Mouse (Mus musculus): ENCODE data around the gene Olfr629. TPM values are rescaled to one million over a fixed set of nuclear protein-coding genes. Genes with fewer than 3 reads are reported as not detected.
"Not testable (repeated sequence)": the region's sequence is repeated elsewhere in the genome, so short reads cannot be mapped to it uniquely, and the experiment has no call there.

Olfr629 gene
- polyA plus RNA-seq (2016; fragmentation: Nextera tagmentation; extraction: Ambion mirVana) = not detected in 2 replicates

GRCm38 (mm10) chr7:103744843-103745242 is at the start of gene Olfr629:
Gene Olfr629, minus strand, starts transcription at chr7:103744943.
- WGBS = 81% methylated on average over 2 of the region's 2 CpGs
- Histone ChIP-seq H3K36me3 (no peaks in the 10 kb centered on the region), H3K9me3 (replicated peaks) (no peaks in the 10 kb centered on the region), H3K4me1 (no peaks in the 10 kb centered on the region), H3K27me3 (ENCODE audit: low read depth, poor library complexity, severe bottlenecking) (no peaks in the 10 kb centered on the region), H3K27ac (replicated peaks) (no peak within 1 kb of the TSS), H3K4me3 (no peak within 1 kb of the TSS)
- DNase-seq (ENCODE audit: low spot score) = no peak

DNA sequence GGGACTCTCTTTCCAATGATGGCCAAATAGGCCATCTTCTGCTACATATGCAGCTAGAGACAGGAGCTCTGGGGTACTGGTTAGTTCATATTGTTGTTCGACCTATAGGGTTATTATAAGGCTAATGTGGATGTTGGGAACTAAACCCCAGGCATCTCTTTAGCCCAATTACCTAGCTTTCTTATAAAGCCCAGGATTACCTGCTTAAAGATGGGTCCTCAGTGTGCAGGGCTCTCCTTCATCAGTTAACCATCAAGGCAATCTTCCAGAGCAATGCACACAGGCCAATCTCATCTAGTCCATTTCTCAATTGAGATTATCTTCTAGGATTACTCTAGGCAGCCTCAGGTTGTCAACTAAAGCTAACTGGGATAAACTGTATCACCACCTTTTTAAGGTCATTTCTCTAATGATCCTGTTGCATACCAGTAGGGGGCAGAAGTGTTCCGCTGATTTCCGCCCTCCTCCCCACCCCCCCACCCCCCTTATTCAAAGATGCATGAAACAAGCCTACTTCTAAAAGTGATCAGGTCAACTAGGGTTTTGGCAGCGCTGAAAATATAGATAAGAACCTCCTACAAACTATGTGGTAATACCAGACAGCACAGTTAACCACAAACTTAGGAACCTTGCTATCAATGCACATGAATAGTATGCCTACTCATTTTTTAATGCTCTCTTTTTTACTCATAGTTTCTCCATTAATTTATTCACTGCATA is 48.1 kb upstream of the Olfr629 start:
- WGBS = 35% methylated on average over 4 of the region's 4 CpGs
- H3K27ac ChIP-seq (replicated peaks) = no peak overlapping the region
- no peaks in the 10 kb centered on the region for H3K4me1 ChIP-seq
- DNase-seq (ENCODE audit: low spot score) = no peak
- no peaks in the 10 kb centered on the region for H3K36me3 ChIP-seq
- H3K27me3 ChIP-seq (ENCODE audit: low read depth, poor library complexity, severe bottlenecking) = no peaks in the 10 kb centered on the region
- no peak overlapping the region for H3K4me3 ChIP-seq
- no peaks in the 10 kb centered on the region for H3K9me3 ChIP-seq (replicated peaks)

DNA sequence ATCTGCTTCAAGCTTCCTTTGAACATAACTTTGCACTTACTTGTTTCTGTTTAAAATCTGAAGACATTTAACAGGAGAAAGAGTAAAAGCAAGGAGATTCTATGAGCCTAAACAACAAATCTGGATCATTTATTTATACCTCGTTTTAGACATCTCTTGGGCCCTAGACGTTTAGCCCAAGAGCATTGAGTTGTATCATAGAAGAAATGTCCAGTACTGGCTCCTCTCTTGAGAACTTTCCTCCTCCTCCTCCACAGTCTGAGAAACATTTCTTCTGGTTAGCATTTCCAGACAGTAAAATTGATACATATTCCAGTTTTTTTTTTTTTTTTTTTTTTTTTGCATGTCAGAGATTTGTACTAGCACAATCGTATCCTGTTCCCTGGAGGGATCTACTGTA is 47.0 kb upstream of the Olfr629 start, which contains the start of gene Olfr67:
Olfr67 (minus strand) TSS at position 101 of the 400 bp plus-strand sequence.
- no peak for DNase-seq (ENCODE audit: low spot score)
- WGBS = 92% methylated on average over 3 of the region's 3 CpGs

GRCm38 (mm10) chr7:103779598-103779997 is 34.9 kb upstream of the Olfr629 start, which contains the start of gene Olfr68:
Gene Olfr68, minus strand, starts transcription at chr7:103779698.
- no peaks in the 10 kb centered on the region for H3K36me3 ChIP-seq
- no peak for DNase-seq (ENCODE audit: low spot score)
- H3K4me1 ChIP-seq = no peaks in the 10 kb centered on the region
- 85% methylated on average over 3 of the region's 3 CpGs for WGBS
- no peaks in the 10 kb centered on the region for H3K9me3 ChIP-seq (replicated peaks)
- H3K27ac ChIP-seq (replicated peaks) = no peak within 1 kb of the TSS
- H3K4me3 ChIP-seq = no peak within 1 kb of the TSS
- H3K27me3 ChIP-seq (ENCODE audit: low read depth, poor library complexity, severe bottlenecking) = no peaks in the 10 kb centered on the region

More for the DNA sequence above, 47.0 kb upstream of the Olfr629 start, which contains the start of gene Olfr67:
- no peaks in the 10 kb centered on the region for H3K9me3 ChIP-seq (replicated peaks)
- no peaks in the 10 kb centered on the region for H3K36me3 ChIP-seq
- no peak within 1 kb of the TSS for H3K27ac ChIP-seq (replicated peaks)
- H3K4me1 ChIP-seq = no peaks in the 10 kb centered on the region
- H3K4me3 ChIP-seq = no peak within 1 kb of the TSS
- H3K27me3 ChIP-seq (ENCODE audit: low read depth, poor library complexity, severe bottlenecking) = no peaks in the 10 kb centered on the region

- not testable (repeated sequence) for H3K9me3 ChIP-seq (replicated peaks); H3K27me3 ChIP-seq (ENCODE audit: low read depth, poor library complexity, severe bottlenecking); H3K4me1 ChIP-seq; DNase-seq (ENCODE audit: low spot score); H3K4me3 ChIP-seq; H3K27ac ChIP-seq (replicated peaks); H3K36me3 ChIP-seq
- 93% methylated on average over 4 of the region's 4 CpGs for WGBS
Observed at GRCm38 (mm10) chr7:103777652-103778051, 32.9 kb upstream of the Olfr629 start.

GRCm38 (mm10) chr7:103771494-103771893 is 26.8 kb upstream of the Olfr629 start, which contains the start of gene Olfr69:
Gene Olfr69, minus strand, starts transcription at chr7:103771594.
- DNase-seq (ENCODE audit: low spot score) = no peak
- H3K4me3 ChIP-seq = no peak within 1 kb of the TSS
- H3K27me3 ChIP-seq (ENCODE audit: low read depth, poor library complexity, severe bottlenecking) = no peaks in the 10 kb centered on the region
- no peaks in the 10 kb centered on the region for H3K36me3 ChIP-seq
- 92% methylated on average over 2 of the region's 2 CpGs for WGBS
- H3K9me3 ChIP-seq (replicated peaks) = no peaks in the 10 kb centered on the region
- no peak within 1 kb of the TSS for H3K27ac ChIP-seq (replicated peaks)
- H3K4me1 ChIP-seq = no peaks in the 10 kb centered on the region

DNA sequence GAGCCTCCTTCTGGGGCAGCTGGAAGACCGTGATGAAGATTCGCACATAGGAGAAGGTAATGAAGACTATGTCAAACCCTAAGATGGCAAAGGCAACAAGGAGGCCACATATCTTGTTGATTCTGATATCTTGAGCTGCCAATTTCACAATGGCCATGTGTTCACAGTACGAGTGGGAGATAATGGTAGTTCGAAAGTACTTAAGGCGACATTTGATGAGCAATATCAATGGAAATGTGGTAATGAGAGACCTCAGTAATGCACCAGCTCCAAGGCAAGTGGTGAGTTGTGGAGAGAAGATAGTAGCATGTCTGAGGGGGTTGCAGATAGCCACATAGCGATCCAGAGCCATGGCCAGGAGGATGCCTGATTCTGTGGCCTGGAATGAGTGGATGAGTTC is 22.9 kb upstream of the Olfr629 start:
- H3K27me3 ChIP-seq (ENCODE audit: low read depth, poor library complexity, severe bottlenecking); DNase-seq (ENCODE audit: low spot score); H3K27ac ChIP-seq (replicated peaks); H3K4me1 ChIP-seq; H3K36me3 ChIP-seq; H3K9me3 ChIP-seq (replicated peaks); H3K4me3 ChIP-seq: not testable (repeated sequence)
- 87% methylated on average over 6 of the region's 6 CpGs for WGBS

DNA sequence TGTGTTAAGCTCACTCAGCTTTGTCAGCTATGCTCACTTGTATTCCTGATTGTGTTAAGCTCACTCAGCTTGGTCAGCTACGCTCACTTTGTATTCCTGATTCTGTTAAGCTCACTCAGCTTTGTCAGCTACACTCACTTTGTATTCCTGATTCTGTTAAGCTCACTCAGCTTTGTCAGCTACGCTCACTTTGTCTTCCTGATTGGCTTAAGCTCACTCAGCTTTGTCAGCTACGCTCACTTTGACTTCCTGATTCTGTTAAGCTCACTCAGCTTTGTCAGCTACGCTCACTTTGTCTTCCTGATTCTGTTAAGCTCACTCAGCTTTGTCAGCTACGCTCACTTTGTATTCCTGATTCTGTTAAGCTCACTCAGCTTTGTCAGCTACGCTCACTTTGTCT is 17.5 kb upstream of the Olfr629 start:
- H3K36me3 ChIP-seq; H3K27me3 ChIP-seq (ENCODE audit: low read depth, poor library complexity, severe bottlenecking); DNase-seq (ENCODE audit: low spot score); H3K4me1 ChIP-seq; H3K4me3 ChIP-seq; H3K27ac ChIP-seq (replicated peaks); H3K9me3 ChIP-seq (replicated peaks): not testable (repeated sequence)
- 89% methylated on average over 6 of the region's 6 CpGs for WGBS

- WGBS = 55% methylated on average over 2 of the region's 2 CpGs
- Histone ChIP-seq H3K9me3 (replicated peaks) (no peaks in the 10 kb centered on the region), H3K36me3 (no peaks in the 10 kb centered on the region), H3K4me1 (no peaks in the 10 kb centered on the region), H3K4me3 (no peak within 1 kb of the TSS), H3K27me3 (ENCODE audit: low read depth, poor library complexity, severe bottlenecking) (no peaks in the 10 kb centered on the region), H3K27ac (replicated peaks) (no peak within 1 kb of the TSS)
- DNase-seq (ENCODE audit: low spot score) = no peak
Observed at GRCm38 (mm10) chr7:103757233-103757632, 12.5 kb upstream of the Olfr629 start, which contains the start of gene Olfr630. Gene Olfr630, minus strand, starts transcription at chr7:103757333.

- Histone ChIP-seq H3K4me3 (no peak within 1 kb of the TSS), H3K36me3 (no peaks in the 10 kb centered on the region), H3K27me3 (ENCODE audit: low read depth, poor library complexity, severe bottlenecking) (no peaks in the 10 kb centered on the region), H3K27ac (replicated peaks) (no peak within 1 kb of the TSS), H3K4me1 (no peaks in the 10 kb centered on the region), H3K9me3 (replicated peaks) (no peaks in the 10 kb centered on the region)
- 93% methylated on average over 1 of the region's 1 CpGs for WGBS
- DNase-seq (ENCODE audit: low spot score) = no peak
Observed at GRCm38 (mm10) chr7:103730074-103730473, 14.7 kb downstream of the Olfr629 start, which contains the start of gene Olfr628. Gene Olfr628, plus strand, starts transcription at chr7:103730374.

DNA sequence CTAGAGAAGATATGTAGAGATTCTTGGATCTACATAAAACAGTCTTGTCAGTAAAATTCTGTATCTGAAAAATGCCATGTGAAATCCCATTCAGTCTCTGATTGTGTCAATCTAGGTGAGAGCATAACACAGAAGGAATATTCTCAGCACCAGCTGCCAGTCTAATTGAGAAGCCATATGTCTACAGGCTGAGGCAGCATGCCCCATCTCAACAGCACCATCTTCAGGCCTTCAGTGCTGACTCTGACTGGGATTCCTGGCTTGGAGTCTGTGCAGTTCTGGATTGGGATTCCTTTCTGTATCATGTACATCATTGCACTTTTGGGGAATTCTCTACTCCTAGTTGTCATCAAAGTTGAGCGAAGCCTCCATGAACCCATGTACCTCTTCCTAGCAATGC is 28.3 kb downstream of the Olfr629 start:
- H3K27ac ChIP-seq (replicated peaks); H3K4me3 ChIP-seq; DNase-seq (ENCODE audit: low spot score); H3K9me3 ChIP-seq (replicated peaks); H3K4me1 ChIP-seq; H3K36me3 ChIP-seq; H3K27me3 ChIP-seq (ENCODE audit: low read depth, poor library complexity, severe bottlenecking): not testable (repeated sequence)
- WGBS = 90% methylated on average over 1 of the region's 1 CpGs

GRCm38 (mm10) chr7:103714371-103714770 is 30.4 kb downstream of the Olfr629 start, which contains the start of gene Olfr243:
Gene Olfr243, plus strand, starts transcription at chr7:103714671.
- DNase-seq (ENCODE audit: low spot score) = no peak
- Histone ChIP-seq H3K27me3 (ENCODE audit: low read depth, poor library complexity, severe bottlenecking) (no peaks in the 10 kb centered on the region), H3K27ac (replicated peaks) (no peak within 1 kb of the TSS), H3K36me3 (no peaks in the 10 kb centered on the region), H3K9me3 (replicated peaks) (no peaks in the 10 kb centered on the region), H3K4me3 (no peak within 1 kb of the TSS), H3K4me1 (no peaks in the 10 kb centered on the region)

DNA sequence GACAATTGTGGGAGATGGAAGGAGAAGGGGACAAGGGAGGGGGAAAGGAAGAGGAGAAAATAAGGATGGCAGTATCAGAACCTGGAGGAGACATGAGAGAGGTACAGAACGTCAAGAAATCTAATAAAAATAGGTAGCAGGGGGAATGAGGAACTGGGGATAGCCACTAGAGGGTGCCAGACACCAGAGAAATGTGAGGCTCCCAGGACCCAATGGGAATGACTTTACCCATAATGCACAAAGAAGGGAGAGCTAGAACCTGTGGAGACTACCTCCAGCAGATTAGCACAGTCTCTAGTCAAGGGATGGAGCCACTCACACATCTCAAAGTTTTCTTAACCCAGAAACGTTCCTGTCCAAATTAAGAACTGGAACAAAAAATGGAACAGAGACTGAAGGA is 32.7 kb downstream of the Olfr629 start:
- Histone ChIP-seq H3K36me3 (no peaks in the 10 kb centered on the region), H3K27ac (replicated peaks) (no peak overlapping the region), H3K9me3 (replicated peaks) (no peaks in the 10 kb centered on the region), H3K4me1 (no peaks in the 10 kb centered on the region), H3K4me3 (no peak overlapping the region), H3K27me3 (ENCODE audit: low read depth, poor library complexity, severe bottlenecking) (no peaks in the 10 kb centered on the region)
- 58% methylated on average over 2 of the region's 2 CpGs for WGBS
- DNase-seq (ENCODE audit: low spot score) = no peak
